Mouse (Mus musculus): ENCODE data around the gene Prf1. TPM values are rescaled to one million over a fixed set of nuclear protein-coding genes. Genes with fewer than 3 reads are reported as not detected.

Prf1 gene
- polyA plus RNA-seq, 1 experiment from 2014 or later, result 0.07 TPM

GRCm38 (mm10) chr10:61300996-61301395 is 3.4 kb downstream of the Prf1 start:
- Histone ChIP-seq H3K4me2 (no peak overlapping the region), H3K36me3 (ENCODE audit: control insufficient read depth, insufficient read depth, low read length) (no peaks in the 10 kb centered on the region), H3K4me1 (ENCODE audit: control insufficient read depth, insufficient read depth, low read length) (no peaks in the 10 kb centered on the region), H3K4me3 (ENCODE audit: low read depth, low read length) (no peak overlapping the region), H3K9ac (ENCODE audit: low read length) (no peak overlapping the region), H3K27me3 (ENCODE audit: control insufficient read depth, insufficient read depth, low read length) (no peaks in the 10 kb centered on the region), H3K27ac (ENCODE audit: low read depth, low read length) (no peak overlapping the region), H3K9me3 (ENCODE audit: control insufficient read depth, low read length) (no peaks in the 10 kb centered on the region)
- ATAC-seq (ENCODE audit: low FRiP score) (no peak), DNase-seq (ENCODE audit: low spot score, missing footprints) (no peak)
- WGBS, result 85% methylated on average over 3 of the region's 3 CpGs

- Histone ChIP-seq H3K27me3 (ENCODE audit: control insufficient read depth, insufficient read depth, low read length) (no peaks in the 10 kb centered on the region), H3K27ac (ENCODE audit: low read depth, low read length) (no peak overlapping the region), H3K4me1 (ENCODE audit: control insufficient read depth, insufficient read depth, low read length) (no peaks in the 10 kb centered on the region), H3K9ac (ENCODE audit: low read length) (no peak overlapping the region), H3K4me2 (no peak overlapping the region), H3K36me3 (ENCODE audit: control insufficient read depth, insufficient read depth, low read length) (no peaks in the 10 kb centered on the region), H3K4me3 (ENCODE audit: low read depth, low read length) (no peak overlapping the region), H3K9me3 (ENCODE audit: control insufficient read depth, low read length) (no peaks in the 10 kb centered on the region)
- ATAC-seq (ENCODE audit: low FRiP score) (no peak), DNase-seq (ENCODE audit: low spot score, missing footprints) (no peak)
- WGBS, result 85% methylated on average over 6 of the region's 6 CpGs
Measured at GRCm38 (mm10) chr10:61304046-61304445, 6.4 kb downstream of the Prf1 start.

GRCm38 (mm10) chr10:61305928-61306590 is 8.4 kb downstream of the Prf1 start:
- no peak overlapping the region for H3K4me2 ChIP-seq

GRCm38 (mm10) chr10:61308706-61309320 is 11.2 kb downstream of the Prf1 start:
- Histone ChIP-seq H3K9me3 (ENCODE audit: control insufficient read depth, low read length) (no peaks in the 10 kb centered on the region), H3K9ac (ENCODE audit: low read length) (no peak overlapping the region), H3K27me3 (ENCODE audit: control insufficient read depth, insufficient read depth, low read length) (no peaks in the 10 kb centered on the region), H3K36me3 (ENCODE audit: control insufficient read depth, insufficient read depth, low read length) (no peaks in the 10 kb centered on the region), H3K4me2 (no peak overlapping the region), H3K4me1 (ENCODE audit: control insufficient read depth, insufficient read depth, low read length) (no peaks in the 10 kb centered on the region), H3K27ac (ENCODE audit: low read depth, low read length) (no peak overlapping the region), H3K4me3 (ENCODE audit: low read depth, low read length) (no peak overlapping the region)
- 60% methylated on average over 12 of the region's 12 CpGs for WGBS
- DNase-seq (ENCODE audit: low spot score, missing footprints) (no peak), ATAC-seq (ENCODE audit: low FRiP score) (no peak)

More at GRCm38 (mm10) chr10:61305928-61306590, 8.4 kb downstream of the Prf1 start:
- H3K4me3 ChIP-seq (ENCODE audit: low read depth, low read length), result no peak overlapping the region
- no peak overlapping the region for H3K27ac ChIP-seq (ENCODE audit: low read depth, low read length)
- H3K9me3 ChIP-seq (ENCODE audit: control insufficient read depth, low read length), result no peaks in the 10 kb centered on the region
- H3K27me3 ChIP-seq (ENCODE audit: control insufficient read depth, insufficient read depth, low read length), result no peaks in the 10 kb centered on the region
- WGBS, result 86% methylated on average over 13 of the region's 13 CpGs
- DNase-seq (ENCODE audit: low spot score, missing footprints), result no peak
- ATAC-seq (ENCODE audit: low FRiP score), result no peak
- H3K9ac ChIP-seq (ENCODE audit: low read length), result no peak overlapping the region
- no peaks in the 10 kb centered on the region for H3K36me3 ChIP-seq (ENCODE audit: control insufficient read depth, insufficient read depth, low read length)
- H3K4me1 ChIP-seq (ENCODE audit: control insufficient read depth, insufficient read depth, low read length), result no peaks in the 10 kb centered on the region

- Histone ChIP-seq H3K4me1 (ENCODE audit: control insufficient read depth, insufficient read depth, low read length) (peaks cover 4% of the 10 kb centered on the region; the same call in 1 of the 2 replicates), H3K27ac (ENCODE audit: low read depth, low read length) (no peak overlapping the region), H3K9ac (ENCODE audit: low read length) (no peak overlapping the region), H3K36me3 (ENCODE audit: control insufficient read depth, insufficient read depth, low read length) (no peaks in the 10 kb centered on the region), H3K4me3 (ENCODE audit: low read depth, low read length) (no peak overlapping the region), H3K4me2 (no peak overlapping the region), H3K27me3 (ENCODE audit: control insufficient read depth, insufficient read depth, low read length) (no peaks in the 10 kb centered on the region), H3K9me3 (ENCODE audit: control insufficient read depth, low read length) (no peaks in the 10 kb centered on the region)
- ATAC-seq (ENCODE audit: low FRiP score), result no peak
- DNase-seq (ENCODE audit: low spot score, missing footprints), result no peak
- 88% methylated on average over 6 of the region's 6 CpGs for WGBS
Measured at GRCm38 (mm10) chr10:61312159-61312558, 14.5 kb downstream of the Prf1 start.

- WGBS, result 66% methylated on average over 7 of the region's 7 CpGs
- no peak overlapping the region for H3K4me3 ChIP-seq (ENCODE audit: low read depth, low read length)
Measured at GRCm38 (mm10) chr10:61312754-61313153, 15.1 kb downstream of the Prf1 start.

GRCm38 (mm10) chr10:61313750-61314149 is 16.1 kb downstream of the Prf1 start:
- peaks cover 4% of the 10 kb centered on the region; the same call in 1 of the 2 replicates for H3K4me1 ChIP-seq (ENCODE audit: control insufficient read depth, insufficient read depth, low read length)
- H3K4me2 ChIP-seq, result no peak overlapping the region
- H3K9ac ChIP-seq (ENCODE audit: low read length), result no peak overlapping the region
- H3K9me3 ChIP-seq (ENCODE audit: control insufficient read depth, low read length), result no peaks in the 10 kb centered on the region
- no peaks in the 10 kb centered on the region for H3K36me3 ChIP-seq (ENCODE audit: control insufficient read depth, insufficient read depth, low read length)
- ATAC-seq (ENCODE audit: low FRiP score) (no peak), DNase-seq (ENCODE audit: low spot score, missing footprints) (peak; percentile 72)
- no peak overlapping the region for H3K27ac ChIP-seq (ENCODE audit: low read depth, low read length)
- H3K4me3 ChIP-seq (ENCODE audit: low read depth, low read length), result no peak overlapping the region
- 75% methylated on average over 7 of the region's 7 CpGs for WGBS
- H3K27me3 ChIP-seq (ENCODE audit: control insufficient read depth, insufficient read depth, low read length), result no peaks in the 10 kb centered on the region

More at GRCm38 (mm10) chr10:61312754-61313153, 15.1 kb downstream of the Prf1 start:
- no peaks in the 10 kb centered on the region for H3K9me3 ChIP-seq (ENCODE audit: control insufficient read depth, low read length)
- H3K27ac ChIP-seq (ENCODE audit: low read depth, low read length), result no peak overlapping the region
- DNase-seq (ENCODE audit: low spot score, missing footprints), result no peak
- H3K27me3 ChIP-seq (ENCODE audit: control insufficient read depth, insufficient read depth, low read length), result no peaks in the 10 kb centered on the region
- H3K4me2 ChIP-seq, result no peak overlapping the region
- ATAC-seq (ENCODE audit: low FRiP score), result no peak
- peaks cover 4% of the 10 kb centered on the region; the same call in 1 of the 2 replicates for H3K4me1 ChIP-seq (ENCODE audit: control insufficient read depth, insufficient read depth, low read length)
- no peak overlapping the region for H3K9ac ChIP-seq (ENCODE audit: low read length)
- no peaks in the 10 kb centered on the region for H3K36me3 ChIP-seq (ENCODE audit: control insufficient read depth, insufficient read depth, low read length)

- Histone ChIP-seq H3K4me3 (ENCODE audit: low read depth, low read length) (no peak overlapping the region), H3K36me3 (ENCODE audit: control insufficient read depth, insufficient read depth, low read length) (no peaks in the 10 kb centered on the region), H3K27ac (ENCODE audit: low read depth, low read length) (no peak overlapping the region), H3K4me1 (ENCODE audit: control insufficient read depth, insufficient read depth, low read length) (peaks cover 4% of the 10 kb centered on the region; the same call in 1 of the 2 replicates), H3K27me3 (ENCODE audit: control insufficient read depth, insufficient read depth, low read length) (no peaks in the 10 kb centered on the region), H3K9me3 (ENCODE audit: control insufficient read depth, low read length) (no peaks in the 10 kb centered on the region), H3K9ac (ENCODE audit: low read length) (no peak overlapping the region), H3K4me2 (no peak overlapping the region)
- WGBS, result 13% methylated on average over 9 of the region's 9 CpGs
- peak; percentile 69 for DNase-seq (ENCODE audit: low spot score, missing footprints)
- no peak for ATAC-seq (ENCODE audit: low FRiP score)
Measured at GRCm38 (mm10) chr10:61315324-61315880, 17.8 kb downstream of the Prf1 start.

- Histone ChIP-seq H3K27ac (ENCODE audit: low read depth, low read length) (no peak overlapping the region), H3K4me2 (no peak overlapping the region), H3K27me3 (ENCODE audit: control insufficient read depth, insufficient read depth, low read length) (no peaks in the 10 kb centered on the region), H3K4me1 (ENCODE audit: control insufficient read depth, insufficient read depth, low read length) (peaks cover 4% of the 10 kb centered on the region; the same call in 1 of the 2 replicates), H3K36me3 (ENCODE audit: control insufficient read depth, insufficient read depth, low read length) (peaks cover 2% of the 10 kb centered on the region; the same call in 1 of the 2 replicates), H3K9ac (ENCODE audit: low read length) (no peak overlapping the region), H3K9me3 (ENCODE audit: control insufficient read depth, low read length) (no peaks in the 10 kb centered on the region), H3K4me3 (ENCODE audit: low read depth, low read length) (no peak overlapping the region)
- no peak for ATAC-seq (ENCODE audit: low FRiP score)
- DNase-seq (ENCODE audit: low spot score, missing footprints), result no peak
- 88% methylated on average over 3 of the region's 3 CpGs for WGBS
Measured at GRCm38 (mm10) chr10:61318527-61318926, 20.9 kb downstream of the Prf1 start.

Data from midbrain, embryonic 11.5 days (tissue).